Mouse (Mus musculus) thymus, postnatal 4 days (tissue): ENCODE measurements around the gene Prrc2a.

Experiments used
- DNase-seq: peaks from one replicate; pipeline ENCODE4 v3.0.0; 2021

Prrc2a gene

GRCm38 (mm10) chr17:35100196-35100765, 64.4 kb downstream of the Prrc2a start:
- DNase-seq = no peak
